Mouse (Mus musculus) olfactory bulb, adult 2 months (tissue): Measurements from ENCODE around the gene Mcrs1.

Experiments
- CTCF ChIP-seq: fragments of 200-500 bp; IDR thresholded peaks from 2 replicates; pipeline ENCODE4 v1.5.1; 2012; ENCODE audit warnings: low read depth, mild to moderate bottlenecking, low read length, moderate library complexity; ENCODE audit not compliant: insufficient read depth
- POLR2A ChIP-seq: fragments of 200-500 bp; IDR thresholded peaks from 2 replicates; pipeline ENCODE4 v1.6.1; 2012; ENCODE audit warnings: mild to moderate bottlenecking, low read depth, low read length, moderate library complexity; ENCODE audit not compliant: insufficient read depth

GRCm38 (mm10) chr15:99240129-99240528 lies 11.6 kb downstream of the Mcrs1 start:
- TF ChIP-seq POLR2A = no peak
- TF ChIP-seq CTCF = no peak
